15 mouse cellular contexts compared by ENCODE assay signal in the genomic region with DNA sequence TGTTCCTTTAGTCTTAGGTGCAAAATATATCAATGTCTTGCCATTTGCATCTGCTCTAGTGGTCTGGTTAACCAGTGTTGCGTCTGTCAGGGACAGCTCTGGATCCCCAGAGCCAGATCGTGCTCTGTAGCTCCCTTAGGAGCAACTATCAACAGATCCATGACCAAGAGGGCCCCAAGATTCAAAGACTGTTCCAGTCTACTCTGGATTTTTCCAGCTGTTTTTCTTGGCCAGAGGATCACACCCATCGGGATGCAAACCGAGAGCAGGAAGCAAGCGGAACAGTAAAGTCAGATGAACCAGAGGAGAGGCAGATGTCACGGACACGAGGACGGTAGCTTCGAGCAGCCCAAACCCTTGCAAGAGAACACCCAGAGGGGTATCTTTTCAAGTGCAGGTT. TPM values are rescaled to one million over a fixed set of nuclear protein-coding genes. Genes with fewer than 3 reads are reported as not detected.
"Had no signal": no experiment of that assay in that cellular context is flagged by ENCODE, and none has a peak within 500 bp of the region (broad histone marks: within the 10 kb centered on the region; RNA-seq: fewer than 3 reads in every experiment).

No protein-coding gene starts in this region.

- H3K27me3 ChIP-seq: limb, embryonic 13.5 days; midbrain, embryonic 12.5 days had no signal

- H3K4me3 ChIP-seq: limb, embryonic 13.5 days; midbrain, embryonic 12.5 days; myocyte had no signal

- DNase-seq: kidney, postnatal 14 days; left cerebral cortex, postnatal 4 days; lung, embryonic 14.5 days; thymus, postnatal 4 days had no signal

- H3K4me1 ChIP-seq: limb, embryonic 13.5 days; midbrain, embryonic 12.5 days had no signal

- H3K9me3 ChIP-seq: limb, embryonic 13.5 days; midbrain, embryonic 12.5 days had no signal

- H3K9ac ChIP-seq: limb, embryonic 13.5 days; liver, embryonic 14.5 days; lung, embryonic 14.5 days; midbrain, embryonic 12.5 days had no signal

- H3K4me2 ChIP-seq: limb, embryonic 13.5 days; lung, embryonic 14.5 days; midbrain, embryonic 12.5 days had no signal

- H3K27ac ChIP-seq: limb, embryonic 13.5 days; liver, embryonic 14.5 days; midbrain, embryonic 12.5 days; stomach, postnatal 0 days had no signal

RNA-seq across cellular contexts. Expression of gene Higd1b, which starts 0.5 kb away (rescaled TPM):
- total RNA-seq: liver, adult 2 months; megakaryocyte-erythroid progenitor cell, adult 5-6 weeks; neutrophil, adult 5-6 weeks had no signal
- polyA plus RNA-seq: limb, embryonic 13.5 days; liver, adult 2 months; liver, embryonic 14.5 days; midbrain, embryonic 12.5 days; myocyte; neural tube, embryonic 11.5 days had no signal

RNA-seq across cellular contexts. Expression of gene Gjc1, which starts 16.6 kb away (rescaled TPM):
- total RNA-seq: megakaryocyte-erythroid progenitor cell, adult 5-6 weeks; neutrophil, adult 5-6 weeks had no signal

RNA-seq across cellular contexts. Expression of gene Ccdc103, which starts 44.9 kb away (rescaled TPM):
- total RNA-seq: megakaryocyte-erythroid progenitor cell, adult 5-6 weeks; neutrophil, adult 5-6 weeks had no signal

RNA-seq across cellular contexts. Expression of gene Fam187a, which starts 48.8 kb away (rescaled TPM):
- total RNA-seq: left cerebral cortex, postnatal 10 days; left cerebral cortex, postnatal 4 days; liver, adult 2 months; megakaryocyte-erythroid progenitor cell, adult 5-6 weeks; neutrophil, adult 5-6 weeks had no signal
- polyA plus RNA-seq: large intestine, adult 2 months; limb, embryonic 13.5 days; liver, adult 2 months; lung, embryonic 14.5 days; midbrain, embryonic 12.5 days; myocyte; neural tube, embryonic 11.5 days; stomach, postnatal 0 days had no signal
